Mouse (Mus musculus) layer of hippocampus, adult 11-12 months (tissue): ENCODE data around the gene Ucp1.

Experiments used
- DNase-seq: peaks from one replicate; pipeline ENCODE4 v3.0.0; 2022; ENCODE audit warnings: low spot score

The Ucp1 gene

DNA sequence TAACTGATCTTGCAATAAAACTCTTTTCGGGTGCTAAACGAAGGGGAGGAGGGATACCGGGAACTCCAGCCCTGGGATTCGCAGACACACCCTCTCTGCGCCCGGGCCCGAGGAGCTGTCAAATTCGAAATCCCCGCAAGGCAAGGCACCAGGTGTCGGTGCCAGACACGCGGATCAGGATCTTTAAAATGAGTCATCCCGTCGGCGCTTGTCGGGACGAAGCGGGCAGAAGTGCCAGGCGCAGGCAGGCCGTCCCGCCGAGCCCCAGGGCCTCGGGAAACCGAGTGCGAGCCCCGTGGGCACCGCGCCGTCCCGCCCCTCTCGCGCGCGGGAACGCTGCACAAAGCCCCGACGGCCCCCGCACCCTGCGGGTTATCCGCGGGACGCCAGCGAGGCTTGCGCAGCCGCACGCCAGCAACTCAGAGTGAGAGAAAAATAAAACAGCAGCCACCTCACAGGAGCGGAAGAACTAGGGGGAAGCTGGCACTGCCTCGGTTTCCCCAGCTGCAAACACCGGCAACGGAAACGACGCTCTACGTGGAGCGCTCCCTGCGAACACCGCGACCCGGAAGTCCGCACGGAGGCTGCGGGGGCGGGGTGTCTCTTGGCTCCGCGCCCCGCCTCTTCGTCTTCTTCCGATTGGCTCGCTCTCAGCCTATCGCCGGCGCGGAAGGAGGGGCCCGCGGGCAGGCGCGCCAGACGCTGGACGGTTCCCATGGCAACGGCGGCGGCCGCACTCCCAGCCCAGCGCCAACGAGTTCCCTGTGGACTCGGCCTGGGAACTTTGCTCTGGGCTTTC lies 41.9 kb downstream of the Ucp1 start, which contains the start of gene Elmod2:
Gene Elmod2, minus strand, starts transcription at position 588 of the 799 bp plus-strand sequence.
- DNase-seq, result peak; percentile 97

DNA sequence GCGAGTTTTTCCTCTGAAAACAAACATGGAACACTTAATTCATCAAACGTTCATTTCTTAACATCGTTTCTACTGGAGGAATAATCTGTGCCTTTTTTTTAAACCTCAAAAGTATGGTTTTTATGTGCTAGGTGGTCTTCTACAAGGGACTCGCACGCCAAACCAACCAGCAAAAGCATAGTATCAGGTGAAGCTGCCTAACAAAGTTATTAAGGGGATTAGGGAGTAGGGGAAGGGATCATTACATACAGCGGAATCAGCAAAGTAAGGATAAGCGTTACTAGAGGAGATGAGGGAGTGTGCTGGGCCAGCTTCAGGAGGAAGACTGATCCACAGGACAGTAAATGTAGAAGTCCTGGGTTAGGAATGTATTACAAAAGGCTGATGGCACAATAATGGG lies 42.7 kb downstream of the Ucp1 start:
- DNase-seq, result no peak

DNA sequence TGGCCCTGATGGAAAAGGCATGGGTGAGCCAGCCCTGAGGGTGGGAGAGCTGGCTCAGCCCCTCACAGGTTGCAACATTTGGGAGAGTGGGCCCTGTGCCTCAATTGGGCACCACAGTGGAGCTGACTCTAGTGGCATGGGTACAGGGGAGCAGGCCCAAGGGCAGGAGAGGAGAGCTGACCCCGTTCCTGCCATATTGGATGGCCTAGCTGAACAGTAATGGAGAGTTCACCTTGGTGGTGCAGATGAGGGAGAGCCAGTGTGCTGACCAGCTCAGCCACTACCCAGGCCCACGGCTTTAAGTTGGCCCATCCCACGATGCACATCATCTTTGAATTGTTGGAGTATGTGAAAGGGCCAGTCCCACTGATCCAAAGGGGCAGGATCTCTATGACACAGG lies 51.9 kb downstream of the Ucp1 start:
- DNase-seq, result no peak

DNA sequence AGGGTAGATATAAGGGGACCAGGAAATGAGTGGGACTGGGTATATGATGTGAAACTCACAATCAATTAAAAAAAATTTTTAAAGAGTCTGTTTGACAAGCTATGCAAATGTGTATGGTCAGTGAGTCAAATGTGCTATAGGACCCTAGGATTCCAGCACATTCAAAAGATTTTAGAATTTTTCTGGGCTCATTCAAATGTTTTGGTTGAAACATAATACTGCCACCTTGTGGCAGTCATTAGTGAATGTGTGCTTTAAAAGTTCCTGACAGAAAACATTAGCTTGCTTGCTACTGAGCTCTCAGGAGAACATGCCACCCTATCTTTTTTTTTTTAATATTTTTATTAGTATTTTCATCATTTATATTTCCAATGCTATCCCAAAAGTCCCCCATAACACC lies 52.5 kb downstream of the Ucp1 start:
- no peak for DNase-seq
